Mouse (Mus musculus): ENCODE measurements at regions not wholly inside any gene's neighbourhood (a gene's known extent, or its start where the extent isn't known, plus 50 kb on each side); places are given as distances from the start of the nearest gene placed in this dataset.

GRCm38 (mm10) chr3:149485406-149485805 is 495.1 kb upstream of the Adgrl2 start:
- no peak for TF ChIP-seq GATA1 (IDR thresholded peaks at IDR 0.05; ENCODE audit: borderline replicate concordance, low read length)
- TF ChIP-seq FLI1 (IDR thresholded peaks at IDR 0.05; ENCODE audit: low read length), result no peak

Data from megakaryocyte, embryonic 14.5 days (primary cell).